Mouse (Mus musculus) heart, embryonic 11.5 days (tissue): ENCODE measurements around the gene Pear1. TPM values are rescaled to one million over a fixed set of nuclear protein-coding genes. Genes with fewer than 3 reads are reported as not detected.
A peak's percentile ranks its signal among the peaks of the same experiment; 100 is the strongest.

Source experiments
- ATAC-seq: fragments of 200-750 bp; cut with Nextera tagmentation; replicated peaks from 2 replicates; pipeline ENCODE4 v1.8.0; 2017; ENCODE audit warnings: moderate library complexity; ENCODE audit not compliant: insufficient number of reproducible peaks, low FRiP score, low TSS enrichment
- H3K27ac ChIP-seq: fragments of 300-500 bp; sonication (generic); 2 replicates; pipeline ENCODE4 v1.5.1; 2014; ENCODE audit warnings: mild to moderate bottlenecking, low read depth, low read length
- H3K27me3 ChIP-seq: fragments of 300-500 bp; sonication (generic); 2 replicates; pipeline ENCODE4 v1.6.1; 2014; ENCODE audit warnings: mild to moderate bottlenecking, low read length, mixed read lengths; ENCODE audit not compliant: control insufficient read depth, insufficient read depth
- H3K36me3 ChIP-seq: fragments of 300-500 bp; sonication (generic); 2 replicates; pipeline ENCODE4 v1.6.1; 2014; ENCODE audit warnings: mild to moderate bottlenecking, low read length, moderate library complexity, mixed read lengths; ENCODE audit not compliant: control insufficient read depth, insufficient read depth
- H3K4me1 ChIP-seq: fragments of 300-500 bp; sonication (generic); 2 replicates; pipeline ENCODE4 v1.6.1; 2014; ENCODE audit warnings: low read length; ENCODE audit not compliant: control insufficient read depth, insufficient read depth
- H3K4me2 ChIP-seq: fragments of 300-500 bp; sonication (generic); 2 replicates; pipeline ENCODE4 v1.6.1; 2014; ENCODE audit warnings: mild to moderate bottlenecking, moderate library complexity
- H3K4me3 ChIP-seq: fragments of 300-500 bp; sonication (generic); 2 replicates; pipeline ENCODE4 v1.5.1; 2014; ENCODE audit warnings: low read depth, low read length
- H3K9ac ChIP-seq: fragments of 300-500 bp; sonication (generic); 2 replicates; pipeline ENCODE4 v1.6.1; 2014; ENCODE audit warnings: mild to moderate bottlenecking, low read depth, low read length, moderate library complexity
- H3K9me3 ChIP-seq: fragments of 300-500 bp; sonication (generic); replicated peaks from 2 replicates; pipeline ENCODE4 v1.6.1; 2016; ENCODE audit warnings: low read length; ENCODE audit not compliant: control insufficient read depth
- WGBS: fragments of 180-500 bp; shearing (Covaris S2); extraction: QIAGEN DNeasy Blood & Tissue Kit; methylation state at CpG from one replicate; pipeline ENCODE4 v1.1.7; 2014; ENCODE audit not compliant: insufficient replicate concordance; 5-methylcytosine and 5-hydroxymethylcytosine counted together
- polyA plus RNA-seq: library from polyadenylated mRNA; unstranded; fragments of >200 nt; fragmentation: Nextera tagmentation; extraction: Ambion mirVana; gene quantifications from 2 replicates; pipeline ENCODE4 v1.2.1, GENCODE M21; 2014

The Pear1 gene
- polyA plus RNA-seq, 1 experiment from 2014 or later = 12.1 TPM

GRCm38 (mm10) chr3:87765631-87766283 lies 58.3 kb downstream of the Pear1 start:
- H3K27ac ChIP-seq = peak overlapping the region; percentile 86
- H3K9ac ChIP-seq = no peak overlapping the region
- no peak for ATAC-seq
- WGBS = 64% methylated on average over 5 of the region's 5 CpGs
- peak overlapping the region; percentile 50 for H3K4me2 ChIP-seq
- H3K36me3 ChIP-seq = no peaks in the 10 kb centered on the region
- H3K4me3 ChIP-seq = no peak overlapping the region
- no peaks in the 10 kb centered on the region for H3K9me3 ChIP-seq
- peaks cover 24% of the 10 kb centered on the region for H3K4me1 ChIP-seq
- peaks cover 12% of the 10 kb centered on the region for H3K27me3 ChIP-seq

DNA sequence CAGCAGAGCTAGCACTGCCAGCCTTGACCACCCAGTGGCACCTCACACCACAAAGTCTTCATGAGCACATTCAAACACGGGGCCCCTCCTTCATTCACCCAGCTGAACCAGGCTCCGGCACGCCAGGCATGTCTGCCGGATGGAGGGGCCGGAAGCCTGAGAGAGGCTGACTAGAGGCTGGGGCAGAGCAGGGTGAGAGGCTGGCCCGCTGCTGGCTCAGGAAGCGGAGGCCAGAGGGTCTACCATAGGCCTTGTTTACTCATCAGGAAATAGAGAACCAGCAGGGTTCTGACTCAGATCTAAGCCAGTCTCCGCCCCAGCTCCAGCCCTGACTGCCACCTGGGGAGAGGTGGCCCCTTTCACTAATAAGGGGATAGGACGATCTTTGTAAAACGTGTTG lies 59.0 kb downstream of the Pear1 start:
- H3K4me3 ChIP-seq = peak overlapping the region; percentile 12; the same call in 1 of the 2 replicates
- 0 out of 2 replicates have a peak overlapping the region, but pooled peaks have one; percentile 49 for H3K9ac ChIP-seq
- WGBS = 19% methylated on average over 10 of the region's 10 CpGs
- peaks cover 24% of the 10 kb centered on the region for H3K4me1 ChIP-seq
- no peaks in the 10 kb centered on the region for H3K36me3 ChIP-seq
- peaks cover 9% of the 10 kb centered on the region; the same call in 1 of the 2 replicates for H3K27me3 ChIP-seq
- H3K9me3 ChIP-seq = no peaks in the 10 kb centered on the region
- peak overlapping the region; percentile 50 for H3K4me2 ChIP-seq
- ATAC-seq = no peak
- peak overlapping the region; percentile 86 for H3K27ac ChIP-seq

GRCm38 (mm10) chr3:87764506-87764905 lies 59.6 kb downstream of the Pear1 start:
- H3K27me3 ChIP-seq = peaks cover 8% of the 10 kb centered on the region; the same call in 1 of the 2 replicates
- peaks cover 24% of the 10 kb centered on the region for H3K4me1 ChIP-seq
- H3K9me3 ChIP-seq = no peaks in the 10 kb centered on the region
- H3K36me3 ChIP-seq = no peaks in the 10 kb centered on the region
- H3K27ac ChIP-seq = peak overlapping the region; percentile 86
- ATAC-seq = no peak
- peak overlapping the region; percentile 49; the same call in 1 of the 2 replicates for H3K9ac ChIP-seq
- peak overlapping the region; percentile 50 for H3K4me2 ChIP-seq
- 22% methylated on average over 10 of the region's 10 CpGs for WGBS
- peak overlapping the region; percentile 12; the same call in 1 of the 2 replicates for H3K4me3 ChIP-seq

DNA sequence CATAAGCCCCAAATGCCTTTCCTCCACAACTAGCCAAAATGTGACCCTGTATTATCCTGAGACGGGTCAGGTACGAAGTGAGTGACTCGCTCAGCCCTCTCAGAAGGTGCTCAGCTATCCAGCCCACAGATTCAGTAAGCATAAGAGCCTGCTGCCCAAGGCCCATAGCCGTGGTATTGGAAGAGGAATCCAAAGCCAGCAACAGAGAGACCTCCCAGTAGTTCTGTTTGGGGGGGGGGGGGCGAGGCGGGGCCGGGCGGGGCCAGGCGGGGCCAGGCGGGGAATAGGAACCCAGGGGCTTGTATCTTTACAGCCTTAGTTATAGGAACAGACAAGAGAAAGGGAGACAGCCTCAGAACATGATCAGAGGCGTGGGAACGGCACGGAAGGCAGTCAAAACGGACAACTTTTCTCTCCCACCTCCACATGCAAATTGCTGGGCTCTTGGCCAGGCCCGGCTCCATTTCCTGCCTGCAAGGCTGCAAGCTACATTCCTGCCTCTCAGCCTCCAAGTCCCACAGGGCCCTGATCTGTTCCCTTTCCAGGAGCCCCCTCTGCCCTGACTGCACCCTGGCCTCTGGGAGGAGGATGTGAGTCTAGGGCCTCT lies 60.3 kb downstream of the Pear1 start:
- Histone ChIP-seq H3K4me1 (peaks cover 24% of the 10 kb centered on the region), H3K36me3 (no peaks in the 10 kb centered on the region), H3K4me2 (peak overlapping the region; percentile 50), H3K9me3 (no peaks in the 10 kb centered on the region), H3K4me3 (no peak overlapping the region; the same call in none of the 2 replicates), H3K27me3 (peaks cover 7% of the 10 kb centered on the region; the same call in 1 of the 2 replicates), H3K27ac (peak overlapping the region; percentile 86), H3K9ac (peak overlapping the region; percentile 49)
- WGBS = 30% methylated on average over 9 of the region's 15 CpGs
- ATAC-seq = peak; percentile 46; the same call in 1 of the 2 replicates

- Histone ChIP-seq H3K27ac (peak overlapping the region; percentile 86), H3K4me2 (peak overlapping the region; percentile 50; the same call in 1 of the 2 replicates), H3K27me3 (peaks cover 7% of the 10 kb centered on the region; the same call in 1 of the 2 replicates), H3K36me3 (no peaks in the 10 kb centered on the region), H3K4me3 (no peak overlapping the region), H3K9ac (peak overlapping the region; percentile 4; the same call in 1 of the 2 replicates), H3K9me3 (no peaks in the 10 kb centered on the region), H3K4me1 (peaks cover 24% of the 10 kb centered on the region)
- WGBS = 51% methylated on average over 4 of the region's 4 CpGs
- no peak for ATAC-seq
These were observed 60.9 kb downstream of the Pear1 start for GRCm38 (mm10) chr3:87763202-87763601.

DNA sequence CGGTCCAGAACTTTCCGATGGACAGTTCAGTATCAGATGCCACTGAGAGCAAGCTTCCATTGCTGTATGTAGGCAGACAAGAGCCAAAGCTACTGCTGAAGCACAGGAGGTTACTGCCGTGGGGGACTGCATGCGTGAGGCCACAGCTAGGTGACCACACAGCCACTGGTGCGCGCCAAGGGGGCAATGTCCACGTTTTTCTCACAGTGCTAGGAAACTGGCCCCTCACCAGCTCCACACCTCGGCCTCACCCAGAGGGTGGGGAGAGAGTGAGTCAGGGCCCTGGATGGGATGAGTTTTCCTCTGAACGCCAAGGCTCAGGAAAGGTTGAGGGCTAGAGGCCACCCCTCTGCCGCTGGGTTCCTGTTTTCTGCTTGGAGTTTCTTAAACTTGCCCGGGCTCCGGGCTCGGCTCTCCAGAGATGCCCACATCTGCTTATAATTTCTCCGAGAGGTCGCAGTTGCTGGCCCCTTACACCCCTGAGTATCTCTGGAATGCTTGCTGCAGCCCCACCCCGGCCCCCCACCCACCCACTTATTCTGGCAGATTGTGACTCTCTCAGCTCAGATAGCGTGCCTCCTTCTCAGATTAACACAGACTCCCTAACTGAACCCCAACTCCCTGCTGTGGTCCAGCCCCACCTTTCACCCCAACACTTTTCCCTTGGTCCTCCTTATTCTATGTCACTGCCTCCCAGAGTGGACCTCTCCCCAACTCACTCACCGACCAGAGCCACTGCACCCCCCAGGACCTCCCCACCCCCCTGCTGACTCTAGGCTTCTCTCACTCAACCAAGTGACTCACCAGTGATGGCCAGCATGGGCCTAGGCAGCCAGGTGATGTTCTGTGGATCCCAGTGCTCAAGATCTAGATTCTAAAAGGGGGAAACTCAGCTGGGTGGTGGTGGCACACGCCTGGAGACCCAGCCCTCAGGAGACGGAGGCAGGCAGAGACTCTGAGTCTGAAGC lies 62.4 kb downstream of the Pear1 start:
- Histone ChIP-seq H3K27me3 (peaks cover 11% of the 10 kb centered on the region), H3K36me3 (no peaks in the 10 kb centered on the region), H3K9me3 (no peaks in the 10 kb centered on the region), H3K4me3 (no peak overlapping the region), H3K4me1 (peaks cover 24% of the 10 kb centered on the region), H3K4me2 (no peak overlapping the region), H3K27ac (no peak overlapping the region), H3K9ac (no peak overlapping the region)
- no peak for ATAC-seq
- 62% methylated on average over 20 of the region's 20 CpGs for WGBS

- Histone ChIP-seq H3K9me3 (no peaks in the 10 kb centered on the region), H3K4me2 (no peak overlapping the region), H3K27me3 (peaks cover 26% of the 10 kb centered on the region), H3K27ac (no peak overlapping the region), H3K4me1 (peaks cover 4% of the 10 kb centered on the region), H3K36me3 (no peaks in the 10 kb centered on the region), H3K9ac (no peak overlapping the region), H3K4me3 (no peak overlapping the region)
- 0 out of 2 replicates have a peak, but pooled peaks have one; percentile 14 for ATAC-seq
- WGBS = 47% methylated on average over 3 of the region's 5 CpGs
These were observed 65.5 kb downstream of the Pear1 start for GRCm38 (mm10) chr3:87758641-87759040.

GRCm38 (mm10) chr3:87756488-87756887 lies 67.6 kb downstream of the Pear1 start:
- Histone ChIP-seq H3K9ac (no peak overlapping the region), H3K27ac (no peak overlapping the region), H3K4me2 (0 out of 2 replicates have a peak overlapping the region, but pooled peaks have one; percentile 33), H3K4me3 (no peak overlapping the region), H3K4me1 (no peaks in the 10 kb centered on the region; the same call in 1 of the 2 replicates), H3K9me3 (no peaks in the 10 kb centered on the region), H3K27me3 (peaks cover 31% of the 10 kb centered on the region), H3K36me3 (no peaks in the 10 kb centered on the region)
- WGBS = 52% methylated on average over 20 of the region's 20 CpGs
- no peak for ATAC-seq
